Mouse (Mus musculus) midbrain, embryonic 15.5 days (tissue): ENCODE data around the gene Arhgap30. TPM values are rescaled to one million over a fixed set of nuclear protein-coding genes. Genes with fewer than 3 reads are reported as not detected.
A peak's percentile ranks its signal among the peaks of the same experiment; 100 is the strongest.

Experiments
- ATAC-seq: fragments of 200-750 bp; cut with Nextera tagmentation; replicated peaks from 2 replicates; pipeline ENCODE4 v1.8.0; 2017; ENCODE audit warnings: moderate TSS enrichment
- H3K27ac ChIP-seq: fragments of 300-500 bp; sonication (generic); 2 replicates; pipeline ENCODE4 v1.5.1; 2015; ENCODE audit warnings: mild to moderate bottlenecking, inconsistent platforms
- H3K27me3 ChIP-seq: fragments of 300-500 bp; sonication (generic); replicated peaks from 2 replicates; pipeline ENCODE4 v1.6.1; 2015; ENCODE audit warnings: inconsistent platforms
- H3K36me3 ChIP-seq: fragments of 300-500 bp; sonication (generic); replicated peaks from 2 replicates; pipeline ENCODE4 v1.6.1; 2015; ENCODE audit warnings: inconsistent platforms
- H3K4me1 ChIP-seq: fragments of 300-500 bp; sonication (generic); 2 replicates; pipeline ENCODE4 v1.6.1; 2015; ENCODE audit warnings: inconsistent platforms
- H3K4me2 ChIP-seq: fragments of 300-500 bp; sonication (generic); 2 replicates; pipeline ENCODE4 v1.6.1; 2015; ENCODE audit warnings: inconsistent platforms, mild to moderate bottlenecking, moderate library complexity
- H3K4me3 ChIP-seq: fragments of 300-500 bp; sonication (generic); 2 replicates; pipeline ENCODE4 v1.5.1; 2015; ENCODE audit warnings: mild to moderate bottlenecking, inconsistent platforms
- H3K9ac ChIP-seq: fragments of 300-500 bp; sonication (generic); 2 replicates; pipeline ENCODE4 v1.6.1; 2015; ENCODE audit warnings: mild to moderate bottlenecking, inconsistent platforms
- H3K9me3 ChIP-seq: fragments of 300-500 bp; sonication (generic); 2 replicates; pipeline ENCODE4 v1.6.1; 2016; ENCODE audit warnings: inconsistent platforms
- WGBS: fragments of 180-500 bp; shearing (Covaris S2); methylation state at CpG from one replicate; pipeline ENCODE4 v1.1.7; 2015; ENCODE audit warnings: mixed read lengths; 5-methylcytosine and 5-hydroxymethylcytosine counted together
- polyA plus RNA-seq: library from polyadenylated mRNA; unstranded; fragments of >200 nt; fragmentation: Nextera tagmentation; extraction: Ambion mirVana; gene quantifications from 2 replicates; pipeline ENCODE4 v1.2.1, GENCODE M21; 2015

Arhgap30 gene
- polyA plus RNA-seq, 1 experiment from 2014 or later = 0.66 TPM

DNA sequence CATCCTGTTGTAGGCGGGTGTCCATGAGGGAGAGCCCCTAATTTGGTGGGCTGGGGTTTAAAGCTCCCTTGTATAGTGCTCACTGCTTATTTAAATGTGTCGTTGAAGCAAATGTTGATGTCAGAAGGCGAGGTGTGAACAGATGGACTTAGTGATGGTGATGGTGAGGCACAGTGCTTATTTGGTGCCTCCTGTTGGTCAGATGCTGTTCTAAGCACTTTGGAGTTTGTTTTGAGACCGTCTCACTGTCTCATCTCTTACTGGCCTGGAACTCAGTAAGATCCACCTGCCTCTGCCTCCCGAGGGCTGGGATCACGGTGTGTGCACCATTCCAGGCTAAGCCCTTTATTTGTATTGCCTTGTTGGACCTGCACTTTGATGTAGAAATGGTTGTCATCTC is 66.2 kb downstream of the Arhgap30 start:
- no peak overlapping the region for H3K9ac ChIP-seq
- peaks cover 4% of the 10 kb centered on the region; the same call in 1 of the 2 replicates for H3K4me1 ChIP-seq
- no peak overlapping the region for H3K4me3 ChIP-seq
- H3K9me3 ChIP-seq = no peaks in the 10 kb centered on the region
- no peak overlapping the region for H3K27ac ChIP-seq
- no peaks in the 10 kb centered on the region for H3K36me3 ChIP-seq
- 86% methylated on average over 6 of the region's 6 CpGs for WGBS
- no peak for ATAC-seq
- H3K4me2 ChIP-seq = no peak overlapping the region
- H3K27me3 ChIP-seq = no peaks in the 10 kb centered on the region

DNA sequence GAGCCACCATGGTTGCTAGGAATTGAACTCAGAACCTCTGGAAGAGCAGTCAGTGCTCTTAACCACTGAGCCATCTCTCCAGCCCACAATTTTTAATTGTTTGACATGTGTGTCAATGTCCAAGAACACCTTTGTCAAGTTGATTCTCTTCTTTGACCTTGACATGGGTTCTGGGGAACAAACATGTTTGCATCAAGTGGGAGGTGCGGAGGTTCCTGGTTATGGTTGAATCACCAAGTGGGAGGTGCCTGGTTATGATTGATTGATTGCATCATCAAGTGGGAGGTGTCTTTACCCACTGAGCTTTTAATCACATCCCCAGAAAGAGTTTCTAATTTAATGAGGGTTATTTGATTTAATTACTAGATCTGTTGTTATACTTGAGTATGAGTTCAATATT is 68.8 kb downstream of the Arhgap30 start:
- Histone ChIP-seq H3K36me3 (no peaks in the 10 kb centered on the region), H3K9me3 (no peaks in the 10 kb centered on the region), H3K4me3 (no peak overlapping the region), H3K27me3 (no peaks in the 10 kb centered on the region), H3K4me2 (no peak overlapping the region), H3K9ac (no peak overlapping the region), H3K4me1 (peaks cover 6% of the 10 kb centered on the region; the same call in 1 of the 2 replicates), H3K27ac (no peak overlapping the region)
- no peak for ATAC-seq
- WGBS = 98% methylated on average over 1 of the region's 1 CpGs

DNA sequence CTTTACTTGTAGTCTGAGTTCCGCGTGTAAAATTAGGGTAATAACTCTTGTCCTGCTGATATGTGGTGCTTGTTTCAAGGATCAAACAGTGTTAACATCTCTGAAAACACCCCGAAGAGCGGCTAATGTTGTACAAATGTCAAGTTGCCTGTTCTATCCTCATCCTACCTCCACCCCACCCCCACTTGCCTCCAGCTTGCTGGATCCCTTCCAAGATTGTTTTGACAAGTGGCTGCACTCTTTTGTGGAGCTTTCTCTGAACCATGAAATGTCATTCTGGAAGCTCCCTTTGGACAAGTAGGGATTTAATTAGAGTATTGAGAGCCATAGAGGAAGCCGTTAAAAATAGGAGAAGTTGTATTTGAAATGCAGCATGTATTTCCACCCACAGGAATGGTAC is 71.0 kb downstream of the Arhgap30 start:
- no peak overlapping the region for H3K4me3 ChIP-seq
- no peak overlapping the region for H3K27ac ChIP-seq
- no peaks in the 10 kb centered on the region for H3K27me3 ChIP-seq
- 53% methylated on average over 5 of the region's 5 CpGs for WGBS
- no peak overlapping the region for H3K9ac ChIP-seq
- no peak for ATAC-seq
- H3K4me2 ChIP-seq = 0 out of 2 replicates have a peak overlapping the region, but pooled peaks have one; percentile 9
- H3K36me3 ChIP-seq = no peaks in the 10 kb centered on the region
- H3K9me3 ChIP-seq = no peaks in the 10 kb centered on the region
- peaks cover 6% of the 10 kb centered on the region; the same call in 1 of the 2 replicates for H3K4me1 ChIP-seq

Other genes with a start within 250 kb of the Arhgap30 start
- gene Sdhc, start 238.4 kb upstream of the Arhgap30 start, polyA plus RNA-seq = 286 and 289 TPM in 2 replicates
- 0.24 and 0.37 TPM in 2 replicates for gene Mpz, start 238.2 kb upstream of the Arhgap30 start, polyA plus RNA-seq
- 17.9 and 19.4 TPM in 2 replicates for gene Pcp4l1, start 192.7 kb upstream of the Arhgap30 start, polyA plus RNA-seq
- 0.23 and 0.34 TPM in 2 replicates for gene Nr1i3, start 175.0 kb upstream of the Arhgap30 start, polyA plus RNA-seq
- gene Tomm40l, start 166.4 kb upstream of the Arhgap30 start, polyA plus RNA-seq = 48.1 and 56.5 TPM in 2 replicates
- 3.4 and 11.6 TPM in 2 replicates for gene Apoa2, start 163.9 kb upstream of the Arhgap30 start, polyA plus RNA-seq
- 27.3 and 33.2 TPM in 2 replicates for gene Fcer1g, start 154.6 kb upstream of the Arhgap30 start, polyA plus RNA-seq
- 7.0 and 7.1 TPM in 2 replicates for gene Adamts4, start 138.5 kb upstream of the Arhgap30 start, polyA plus RNA-seq
- gene Ndufs2, start 137.6 kb upstream of the Arhgap30 start, polyA plus RNA-seq = 229 and 238 TPM in 2 replicates
- 112 and 116 TPM in 2 replicates for gene B4galt3, start 118.6 kb upstream of the Arhgap30 start, polyA plus RNA-seq
- 48.7 and 56.2 TPM in 2 replicates for gene Ppox, start 107.8 kb upstream of the Arhgap30 start, polyA plus RNA-seq
- 119 and 122 TPM in 2 replicates for gene Usp21, start 101.0 kb upstream of the Arhgap30 start, polyA plus RNA-seq
- gene Ufc1, start 93.9 kb upstream of the Arhgap30 start, polyA plus RNA-seq = 99.7 and 102 TPM in 2 replicates
- gene Dedd, start 59.8 kb upstream of the Arhgap30 start, polyA plus RNA-seq = 52.9 and 53.5 TPM in 2 replicates
- 52.2 and 54.2 TPM in 2 replicates for gene Nit1, start 43.3 kb upstream of the Arhgap30 start, polyA plus RNA-seq
- 146 and 150 TPM in 2 replicates for gene Pfdn2, start 43.3 kb upstream of the Arhgap30 start, polyA plus RNA-seq
- 3.3 and 4.5 TPM in 2 replicates for gene Klhdc9, start 28.2 kb upstream of the Arhgap30 start, polyA plus RNA-seq
- gene Nectin4, start 18.9 kb upstream of the Arhgap30 start, polyA plus RNA-seq = 3.1 and 3.6 TPM in 2 replicates
- gene Usf1, start 22.4 kb downstream of the Arhgap30 start, polyA plus RNA-seq = 205 and 216 TPM in 2 replicates
- 8.4 and 8.8 TPM in 2 replicates for gene Tstd1, start 29.9 kb downstream of the Arhgap30 start, polyA plus RNA-seq
- 9.4 and 11.8 TPM in 2 replicates for gene F11r, start 48.6 kb downstream of the Arhgap30 start, polyA plus RNA-seq
- gene Alyref2, start 114.5 kb downstream of the Arhgap30 start, polyA plus RNA-seq = 33.1 and 34.3 TPM in 2 replicates
- gene Itln1, start 146.3 kb downstream of the Arhgap30 start, polyA plus RNA-seq = not detected in 2 replicates
- not detected in 2 replicates for gene Cd244a, start 170.2 kb downstream of the Arhgap30 start, polyA plus RNA-seq
- 0.06 and 0.14 TPM in 2 replicates for gene Ly9, start 218.5 kb downstream of the Arhgap30 start, polyA plus RNA-seq